Mouse (Mus musculus) liver, adult 2 months (tissue): ENCODE measurements around the gene Ptgds.

Experiments
- CTCF ChIP-seq: fragments of 200-500 bp; IDR thresholded peaks from 2 replicates; pipeline ENCODE4 v1.5.1; 2011; ENCODE audit warnings: low read depth, low read length, control low read depth
- POLR2A ChIP-seq: fragments of 200-500 bp; IDR thresholded peaks from 2 replicates; pipeline ENCODE4 v1.6.1; 2011; ENCODE audit warnings: low read length, control low read depth; ENCODE audit not compliant: insufficient read depth; ENCODE audit errors: extremely low read depth

- no peak for TF ChIP-seq CTCF
- TF ChIP-seq POLR2A, result no peak
Observed at GRCm38 (mm10) chr2:25469969-25470368, at the start of gene Ptgds.
